Mouse (Mus musculus): ENCODE results near the gene Acacb. TPM values are rescaled to one million over a fixed set of nuclear protein-coding genes. Genes with fewer than 3 reads are reported as not detected.

Gene Acacb
- polyA plus RNA-seq, 1 experiment = 18.5 TPM

DNA sequence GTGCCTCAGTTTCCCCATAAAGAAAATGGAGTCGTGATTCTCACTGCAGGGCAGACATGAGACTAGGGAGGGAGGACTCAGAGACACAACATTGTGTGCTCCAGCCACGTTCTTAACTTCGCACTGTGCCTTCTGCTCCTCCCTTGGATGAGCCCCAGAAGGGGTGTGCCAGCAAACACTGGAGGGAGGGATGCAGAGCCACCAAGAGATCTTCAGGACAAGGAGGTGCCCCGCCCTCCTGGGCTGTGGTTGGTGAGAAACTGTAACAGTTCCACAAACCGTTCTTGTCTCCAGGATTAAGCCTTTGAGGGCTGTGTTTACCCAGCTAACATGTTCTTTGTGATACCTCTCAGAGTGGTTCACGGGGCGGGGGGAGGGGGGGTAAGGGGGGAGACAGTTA, 122.3 kb downstream of the Acacb start:
- DNase-seq (ENCODE audit: low read depth) = no peak

DNA sequence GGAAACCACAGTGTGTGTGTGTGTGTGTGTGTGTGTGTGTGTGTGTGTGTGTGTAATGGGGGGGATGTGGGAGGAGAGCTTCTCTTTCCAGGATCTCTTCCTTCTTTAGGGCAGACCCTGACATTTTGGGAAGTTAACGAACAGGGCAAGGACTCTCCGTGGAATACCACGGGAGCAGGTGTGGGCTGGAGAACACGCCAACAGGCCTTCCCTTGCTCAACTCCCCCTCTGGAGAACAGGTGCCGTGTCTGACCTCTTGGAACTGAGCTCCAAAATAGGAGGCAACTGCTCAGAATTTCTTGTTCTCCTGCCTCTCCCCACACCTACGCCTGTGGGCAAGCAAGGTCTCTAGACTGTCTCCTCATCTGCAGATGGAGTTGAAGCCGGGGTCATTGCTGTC, 123.2 kb downstream of the Acacb start:
- no peak for DNase-seq (ENCODE audit: low read depth)

DNA sequence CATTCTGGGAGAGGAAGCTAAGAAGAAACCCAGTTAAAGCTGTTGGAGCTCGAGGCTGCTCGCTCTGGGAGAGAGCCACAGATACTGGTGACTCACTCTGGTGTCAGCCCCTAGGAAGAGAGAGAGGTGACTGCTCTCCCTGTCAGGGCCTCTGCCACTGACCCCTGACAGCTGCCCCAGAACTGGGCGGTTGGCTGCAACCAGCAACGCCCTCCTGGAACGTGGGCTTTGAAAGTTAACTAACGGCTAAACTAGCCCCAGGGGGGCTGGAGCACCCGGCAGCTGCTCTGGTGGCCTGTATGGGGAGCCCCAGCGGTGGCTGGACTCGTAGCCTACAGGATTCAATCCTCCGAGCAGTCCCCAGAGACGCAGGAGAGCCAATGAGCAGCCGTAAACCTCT, 123.6 kb downstream of the Acacb start:
- DNase-seq (ENCODE audit: low read depth) = no peak

DNA sequence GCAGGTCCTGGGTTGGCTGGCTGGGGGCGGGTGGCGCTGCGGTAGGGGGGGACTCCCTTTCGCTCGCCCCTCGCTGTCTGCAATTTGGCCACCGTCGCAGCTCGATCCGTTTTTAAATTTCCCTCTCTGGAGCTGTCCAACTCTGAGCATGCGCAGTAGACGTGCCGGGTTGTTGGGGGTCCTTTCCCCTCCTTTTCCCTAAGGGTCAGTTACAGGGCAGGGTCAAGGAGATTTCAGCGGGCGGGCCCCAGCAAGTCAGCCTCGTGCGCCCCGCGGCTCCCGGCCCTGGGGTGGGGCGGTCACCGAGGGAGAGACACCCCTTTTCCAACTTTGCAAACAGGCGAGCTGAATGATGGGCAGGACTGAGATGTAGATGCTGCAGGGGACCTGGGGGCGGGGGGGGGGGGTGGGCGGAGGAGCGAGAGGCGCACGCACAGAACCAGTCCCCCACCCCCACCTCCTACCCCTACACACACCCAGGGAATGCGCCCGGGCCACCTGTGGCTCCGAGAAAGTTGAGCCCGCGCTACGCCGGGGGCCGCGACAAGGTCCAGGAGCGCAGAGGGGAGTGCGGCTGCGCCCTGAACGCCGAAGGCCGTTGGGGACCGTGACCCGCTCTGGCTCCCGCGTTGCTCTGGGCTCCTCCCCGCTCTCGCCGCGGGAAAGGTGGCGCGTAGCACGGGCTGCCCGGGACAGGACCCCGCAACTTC, 127.5 kb downstream of the Acacb start, which contains the start of gene Foxn4:
Gene Foxn4 (minus strand): TSS at position 115 of the 710 bp plus-strand sequence.
- no peak for DNase-seq (ENCODE audit: low read depth)

DNA sequence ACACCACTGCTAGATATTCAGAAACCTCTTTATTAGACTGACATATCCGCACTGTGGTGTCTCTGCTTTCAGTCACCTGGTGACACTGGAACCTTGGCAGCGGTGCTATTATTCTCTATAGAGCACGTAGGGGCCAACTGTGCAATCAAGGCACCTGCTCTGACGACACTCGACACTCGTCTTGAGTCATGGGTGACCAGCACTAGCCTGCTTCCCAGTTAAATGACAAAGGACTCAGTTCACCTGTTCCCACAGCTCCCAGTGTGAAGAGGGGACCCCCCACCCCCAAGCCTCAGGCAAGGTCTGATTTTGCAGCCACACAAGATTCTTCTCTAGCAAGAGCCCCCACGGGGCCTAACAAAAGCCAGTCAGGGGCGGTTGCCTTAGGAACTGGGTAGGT, 129.0 kb downstream of the Acacb start:
- DNase-seq (ENCODE audit: low read depth) = no peak

DNA sequence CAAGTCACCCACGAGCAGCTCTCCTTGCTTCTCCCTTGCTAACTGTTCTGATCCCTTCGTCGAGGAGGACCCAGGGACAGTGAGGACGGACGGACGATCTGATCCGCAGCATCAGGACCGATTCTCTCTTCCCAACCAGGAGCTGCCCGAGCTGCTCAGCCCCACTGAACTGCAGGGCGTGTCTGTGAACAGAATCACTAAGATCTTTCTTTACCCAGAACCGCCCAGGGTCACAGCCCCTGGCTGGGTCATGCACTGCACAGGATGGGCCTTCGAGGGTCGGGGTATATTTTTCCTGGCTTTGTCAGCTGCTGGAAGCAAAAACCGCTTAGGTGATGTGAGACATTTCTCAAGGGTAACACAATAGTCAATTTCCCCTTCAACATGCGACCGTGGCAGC, 129.7 kb downstream of the Acacb start:
- DNase-seq (ENCODE audit: low read depth) = no peak

DNA sequence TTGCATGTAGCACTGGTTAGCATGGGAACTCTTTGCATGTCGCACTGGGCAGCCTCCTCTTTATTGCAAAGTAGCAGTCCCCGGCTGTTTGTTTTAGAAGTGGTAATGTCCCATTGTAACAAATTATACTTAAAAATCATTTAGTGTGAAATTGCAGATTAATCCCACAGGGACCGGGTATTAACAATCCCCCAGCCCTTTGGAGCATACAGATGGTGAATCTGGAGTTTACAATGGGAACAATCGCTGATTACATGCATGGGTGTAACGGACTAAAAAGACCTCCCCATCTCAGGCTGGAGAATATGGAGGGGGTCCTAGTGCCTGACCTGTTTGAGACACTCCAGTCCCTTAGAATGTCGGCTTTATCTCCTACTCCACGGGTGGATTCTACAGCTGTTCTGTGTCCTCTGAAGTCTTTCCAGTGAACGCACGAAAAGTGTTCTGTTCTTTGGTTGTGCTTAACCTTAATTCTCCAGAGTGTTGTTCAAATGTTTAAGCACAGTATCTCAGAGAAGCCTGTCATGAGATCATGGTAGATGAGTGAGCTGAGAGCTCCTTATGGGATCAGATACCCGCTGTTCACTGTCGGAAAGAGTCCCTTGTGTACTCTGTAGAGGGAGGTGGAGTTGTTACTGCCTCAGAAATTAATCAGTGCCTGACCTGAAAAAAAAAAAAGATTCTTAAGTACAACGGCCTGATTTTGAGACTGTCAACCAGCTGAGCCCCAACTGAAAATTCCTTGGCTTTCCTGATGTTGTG, 133.2 kb downstream of the Acacb start:
- no peak for DNase-seq (ENCODE audit: low read depth)

DNA sequence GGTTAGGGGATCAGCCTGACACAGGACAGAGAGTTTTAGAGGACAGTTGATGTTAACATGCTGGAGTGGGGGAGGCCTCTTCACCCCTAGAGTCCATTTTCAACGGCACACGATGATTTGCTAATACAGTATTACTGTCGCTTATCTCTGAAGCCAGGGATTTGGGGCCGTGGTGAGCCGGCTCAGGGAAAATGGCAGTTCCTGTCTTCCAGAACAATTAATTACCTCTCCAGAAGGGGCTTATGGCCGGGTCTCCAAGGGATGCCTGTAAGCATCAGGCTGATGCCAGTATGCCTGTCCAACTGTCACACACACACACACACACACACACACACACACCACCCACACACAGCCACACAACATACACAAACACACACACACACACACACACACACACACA, 136.0 kb downstream of the Acacb start:
- DNase-seq (ENCODE audit: low read depth) = no peak

DNA sequence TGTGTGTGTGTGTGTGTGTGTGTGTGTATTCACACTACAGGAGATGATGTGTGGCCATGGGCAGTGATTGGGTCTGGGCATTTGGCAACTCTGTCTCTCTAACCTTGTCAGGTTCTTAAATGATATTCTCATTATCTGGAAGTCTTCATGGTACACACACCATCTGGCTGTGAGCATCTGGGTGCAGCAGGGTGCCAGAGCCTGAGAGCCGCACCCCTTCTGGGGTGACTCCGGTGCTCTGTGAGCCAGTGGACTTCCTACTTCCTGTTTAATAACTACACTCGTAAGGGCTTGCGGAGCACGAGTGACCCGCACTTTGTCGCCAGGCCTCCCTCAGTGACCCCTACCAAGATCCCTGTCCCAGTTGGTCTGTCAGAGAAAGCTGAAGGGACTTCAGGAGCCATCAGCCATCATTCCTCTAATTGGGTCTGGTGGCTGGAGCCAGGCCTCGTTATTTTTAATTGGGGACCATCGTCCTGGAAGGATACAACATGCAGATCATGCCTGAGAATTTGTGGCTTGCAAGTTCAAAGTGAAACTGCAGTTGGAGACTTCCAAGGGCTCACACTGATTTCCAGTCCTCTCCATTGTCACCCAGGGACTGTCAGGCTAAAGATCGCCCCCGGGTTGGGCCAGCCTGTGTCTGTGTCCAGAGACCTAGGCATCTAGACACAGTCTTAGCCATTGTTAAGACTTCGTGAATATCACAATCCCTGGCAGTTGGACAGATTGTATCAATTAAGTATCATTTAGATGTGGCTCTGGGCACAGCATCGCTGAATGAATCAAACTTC, 138.5 kb downstream of the Acacb start:
- DNase-seq (ENCODE audit: low read depth) = no peak

DNA sequence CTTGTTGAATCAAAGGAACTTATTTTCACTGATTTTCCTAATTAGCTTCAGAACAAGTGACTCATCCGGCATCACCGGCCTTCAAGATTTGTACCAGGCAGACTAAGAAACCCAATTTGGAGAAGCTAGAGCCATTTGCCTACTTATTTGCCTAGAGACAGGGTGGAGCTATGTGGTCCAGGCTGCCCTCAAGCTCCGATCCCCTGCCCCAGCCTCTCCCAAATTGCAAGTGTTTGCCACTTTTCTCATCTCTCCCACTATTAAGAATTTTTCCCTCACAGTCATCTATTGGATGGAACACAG, 139.0 kb downstream of the Acacb start:
- no peak for DNase-seq (ENCODE audit: low read depth)

DNA sequence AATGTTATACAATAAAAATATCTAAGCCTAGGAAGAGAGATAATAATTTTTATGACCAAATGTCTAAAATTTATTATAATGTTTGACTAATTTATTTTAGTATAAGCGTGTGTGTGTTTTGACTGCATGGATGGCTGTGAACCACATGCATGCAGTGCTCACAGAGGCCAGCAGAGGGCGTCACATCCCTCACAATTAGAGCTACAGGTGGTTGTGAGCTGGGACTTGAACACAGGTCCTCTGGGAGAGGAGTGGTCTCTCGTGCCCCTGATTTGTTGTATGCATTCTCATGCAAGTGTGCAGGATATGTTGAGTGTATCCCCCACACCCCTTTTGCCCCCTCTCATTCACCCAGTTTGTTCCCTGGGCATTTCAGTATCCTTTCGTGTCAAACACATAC, 139.8 kb downstream of the Acacb start:
- DNase-seq (ENCODE audit: low read depth) = no peak

DNA sequence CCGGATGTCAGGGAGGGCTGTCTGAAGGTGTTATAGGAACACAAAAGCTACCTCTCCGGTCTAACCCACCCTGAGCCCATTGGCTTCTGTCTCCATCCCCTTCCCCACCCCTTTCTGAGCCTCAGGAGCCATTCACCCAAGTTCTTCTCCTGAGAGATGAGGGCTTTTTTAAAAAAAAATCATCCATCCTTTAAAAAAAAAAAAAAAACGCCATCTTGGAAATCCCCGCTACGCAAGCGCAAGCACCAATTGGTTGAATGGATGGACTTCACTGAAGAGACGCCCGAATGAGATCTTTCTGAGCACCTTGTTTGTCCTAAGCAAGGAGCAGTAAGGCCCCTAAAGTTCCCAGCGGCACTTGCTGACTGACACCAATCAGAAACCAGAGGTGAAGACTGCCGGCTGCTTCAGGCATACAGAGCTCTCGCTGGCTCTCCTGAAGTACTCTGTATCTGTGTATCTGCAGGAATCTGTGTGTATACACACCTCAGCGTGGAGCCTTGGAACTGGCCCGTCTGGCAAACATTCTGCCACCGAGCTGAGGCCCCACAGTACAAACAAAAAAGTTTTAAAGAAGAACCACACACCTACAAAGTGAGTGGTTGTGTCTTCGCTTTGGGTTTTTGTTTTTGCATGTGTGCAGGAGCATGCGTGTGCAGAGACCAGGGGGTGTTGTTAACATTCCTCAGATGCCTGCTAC, 140.7 kb downstream of the Acacb start:
- no peak for DNase-seq (ENCODE audit: low read depth)

DNA sequence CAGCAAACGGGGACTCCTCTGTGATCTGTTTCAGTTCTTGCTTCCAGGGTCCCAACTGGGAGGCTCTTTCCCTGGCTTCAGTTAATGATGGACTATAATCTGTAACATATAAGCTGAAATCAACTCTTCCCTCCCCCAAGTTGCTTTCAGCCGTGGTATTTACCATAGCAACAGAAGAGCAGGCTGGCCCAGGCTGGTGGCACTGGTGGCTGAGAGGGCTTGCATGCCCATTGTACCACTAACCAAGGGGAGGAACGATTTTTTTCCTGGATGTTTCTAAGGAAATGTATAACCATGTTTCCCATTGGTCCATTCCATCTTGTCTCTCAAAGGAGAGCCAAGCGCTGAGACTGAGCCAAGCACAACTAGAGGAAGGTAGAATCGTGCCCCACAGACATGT, 142.1 kb downstream of the Acacb start:
- no peak for DNase-seq (ENCODE audit: low read depth)

DNA sequence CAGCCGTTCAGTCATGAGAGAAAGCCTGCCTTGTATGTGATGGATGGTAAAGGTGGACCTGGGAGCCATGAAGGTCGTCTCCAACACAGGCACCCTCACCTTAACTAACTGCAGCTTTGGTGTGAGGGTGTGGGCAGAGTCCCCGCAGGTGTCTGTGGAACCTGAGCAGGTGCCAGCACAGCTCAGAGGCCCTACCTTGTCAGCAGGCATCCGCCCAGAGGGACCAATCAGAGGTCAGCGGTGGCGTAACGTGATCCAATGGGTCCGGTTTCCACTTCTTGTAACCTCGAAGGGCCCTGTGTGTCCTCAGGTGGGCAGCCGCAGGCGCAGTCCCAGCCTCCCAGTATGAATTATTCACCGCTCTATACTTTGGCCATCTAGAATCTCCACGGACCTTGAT, 142.5 kb downstream of the Acacb start, which contains the start of gene Myo1h:
Gene Myo1h (plus strand): TSS at position 293 of the 400 bp plus-strand sequence.
- DNase-seq (ENCODE audit: low read depth) = no peak

DNA sequence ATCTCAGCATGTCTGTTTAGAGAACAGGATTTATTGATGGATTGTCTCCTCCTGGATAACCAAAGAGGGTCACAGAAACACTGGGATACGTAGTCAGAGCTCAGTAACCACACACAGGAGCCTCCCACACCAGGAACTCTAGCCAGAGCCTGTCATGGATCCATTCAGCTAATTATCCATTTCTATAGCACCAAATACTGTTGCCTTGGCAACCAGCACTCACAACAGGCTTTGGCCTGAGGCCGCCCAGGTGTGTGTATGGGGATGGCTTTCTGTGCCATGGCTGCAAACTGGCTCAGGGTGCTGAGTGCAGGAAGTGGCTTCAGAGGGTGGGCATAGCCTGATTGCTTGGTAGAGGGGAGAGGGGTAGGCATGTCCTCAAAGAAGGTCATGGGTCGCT, 143.7 kb downstream of the Acacb start:
- no peak for DNase-seq (ENCODE audit: low read depth)

DNA sequence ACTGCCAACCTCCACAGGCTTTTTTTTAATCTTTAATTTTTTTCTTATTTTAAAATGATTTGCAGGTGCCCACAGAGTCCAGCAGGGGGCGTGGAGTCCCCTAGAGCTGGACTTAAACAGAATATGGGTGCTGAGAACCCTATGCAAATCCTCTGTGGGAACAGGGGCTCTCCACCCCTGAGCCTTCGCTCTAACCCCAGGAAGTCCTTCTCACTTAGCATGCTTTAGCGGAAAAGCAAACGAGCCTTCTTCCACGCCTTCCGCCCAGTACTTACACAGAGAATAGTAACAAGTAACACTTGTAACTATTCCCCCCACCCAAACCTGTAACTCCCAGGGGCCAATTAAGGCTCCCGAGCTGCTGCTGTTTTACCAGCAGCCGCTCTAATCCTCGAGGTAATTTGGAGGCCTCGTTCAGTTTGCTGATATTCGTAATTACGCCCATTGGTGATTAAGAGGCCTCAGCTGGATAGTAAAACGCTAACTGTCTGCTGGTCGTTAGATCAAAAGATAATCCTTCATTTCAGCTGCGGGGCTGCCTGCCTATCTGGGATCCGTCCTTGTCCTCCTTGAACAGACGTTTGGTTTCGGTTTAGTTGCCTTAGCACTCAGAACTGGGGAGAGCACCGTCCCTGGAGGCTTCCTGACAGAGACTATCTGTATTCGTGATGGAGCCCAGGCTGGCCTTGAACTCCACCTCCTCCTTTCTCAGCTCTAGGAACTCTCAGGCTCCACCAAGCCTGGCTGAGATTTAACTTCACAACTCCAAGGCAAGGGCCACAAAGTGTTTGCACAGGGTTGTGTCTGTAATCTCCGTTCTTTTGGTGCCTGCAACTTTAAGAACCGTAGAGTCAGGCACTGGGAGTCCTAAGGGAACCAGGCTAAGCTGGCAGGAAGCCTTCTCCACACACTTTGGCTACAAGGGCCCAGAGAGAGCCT, 150.6 kb downstream of the Acacb start:
- no peak for DNase-seq (ENCODE audit: low read depth)

DNA sequence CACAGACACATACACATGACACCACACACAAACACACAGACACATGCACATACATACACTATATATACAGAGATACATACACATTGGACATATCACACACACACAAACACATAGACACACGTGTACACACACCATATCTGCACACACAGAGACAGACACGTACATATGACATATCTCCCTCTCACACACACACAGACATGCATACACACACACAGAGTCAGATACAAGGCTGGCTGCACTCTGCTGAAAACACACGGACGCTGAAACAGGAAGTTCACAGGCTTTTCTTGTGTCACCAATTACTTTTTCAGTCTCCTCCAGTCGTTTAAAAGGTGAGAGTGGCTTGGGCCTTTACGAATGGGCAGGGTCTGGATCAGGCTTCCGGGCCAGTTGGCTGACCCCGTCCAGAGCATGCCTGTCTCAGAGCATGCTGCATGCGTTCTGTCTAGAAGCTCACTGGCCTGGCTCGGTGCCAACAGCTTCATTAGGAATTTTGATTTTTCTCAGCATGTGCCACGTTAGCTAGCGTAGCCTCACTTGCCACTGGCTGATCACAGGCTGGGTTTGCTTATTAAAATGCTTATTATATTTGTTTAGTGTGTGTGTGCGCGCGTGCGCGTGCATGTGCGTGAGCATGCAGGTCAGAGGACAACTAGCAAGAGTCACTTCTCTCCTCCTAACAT, 152.0 kb downstream of the Acacb start:
- no peak for DNase-seq (ENCODE audit: low read depth)

DNA sequence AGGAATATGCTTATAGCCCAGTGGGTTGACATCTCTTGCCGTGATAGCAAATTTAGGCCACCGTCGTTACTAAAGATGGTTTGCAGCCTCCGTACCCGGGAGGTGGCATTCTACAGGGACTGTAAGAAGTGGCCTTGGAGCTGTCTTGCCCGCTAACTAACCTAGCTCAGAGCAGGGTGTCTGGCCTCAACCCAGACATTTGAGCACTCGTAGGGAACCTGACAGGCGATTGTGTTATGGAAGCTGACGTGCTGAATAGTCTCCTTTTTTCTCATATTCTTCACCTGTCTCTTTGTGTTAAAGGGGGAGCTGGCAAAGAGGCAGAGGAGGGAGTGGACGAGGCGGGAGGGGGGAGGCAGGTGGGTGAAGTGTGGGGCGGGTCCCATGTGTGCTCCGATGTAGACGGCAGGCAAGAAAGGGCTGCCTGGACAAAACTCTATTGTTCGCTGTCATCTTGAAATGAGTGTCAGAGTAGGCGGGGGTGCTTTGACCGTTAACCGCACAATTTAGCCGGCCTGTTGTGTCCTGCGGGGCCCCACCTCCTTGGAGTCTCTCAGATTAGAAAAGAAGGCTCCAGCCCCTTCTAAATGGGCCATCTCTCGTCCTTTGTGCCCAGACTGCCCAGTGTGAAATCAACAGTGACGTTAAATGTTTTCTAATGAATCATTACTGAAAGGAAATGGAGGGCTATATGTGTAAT, 153.0 kb downstream of the Acacb start:
- DNase-seq (ENCODE audit: low read depth) = no peak

DNA sequence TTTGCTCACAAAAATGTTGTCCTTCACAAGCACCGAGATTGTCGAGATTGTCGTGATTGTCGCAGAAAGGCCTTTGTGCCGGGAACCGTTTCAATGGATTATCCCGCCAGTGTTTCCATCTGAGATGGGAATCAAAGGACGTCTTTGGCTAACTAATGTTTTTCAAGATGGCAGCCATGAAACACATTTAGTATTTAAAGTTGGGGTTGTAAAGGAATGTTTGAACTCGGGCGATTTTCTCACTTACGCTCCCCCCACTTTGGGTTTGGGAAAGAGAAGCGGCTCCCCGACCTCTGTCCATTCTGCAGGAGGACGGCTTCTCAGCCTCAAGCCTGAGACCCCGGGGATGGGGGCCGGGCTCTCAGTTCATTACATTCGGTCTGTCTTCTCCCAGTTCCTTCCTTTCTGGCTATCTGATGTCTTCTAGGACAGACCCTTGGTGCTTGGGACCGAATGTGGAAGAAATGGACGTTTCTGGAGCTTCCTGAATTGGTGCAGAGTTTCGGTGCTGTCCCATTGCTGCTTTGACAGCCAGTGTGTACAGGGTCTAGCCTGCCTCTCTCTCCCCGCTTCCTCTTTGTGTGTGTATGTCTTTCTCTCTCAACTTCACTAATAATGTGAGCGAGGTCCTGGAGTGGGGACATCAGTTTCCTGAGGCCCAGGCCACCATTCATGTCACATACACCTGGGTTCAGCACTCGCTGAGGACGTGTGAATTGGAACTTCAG, 153.7 kb downstream of the Acacb start:
- DNase-seq (ENCODE audit: low read depth) = no peak
